Mouse (Mus musculus): ENCODE results near the gene Ankrd9.

Ankrd9 gene

DNA sequence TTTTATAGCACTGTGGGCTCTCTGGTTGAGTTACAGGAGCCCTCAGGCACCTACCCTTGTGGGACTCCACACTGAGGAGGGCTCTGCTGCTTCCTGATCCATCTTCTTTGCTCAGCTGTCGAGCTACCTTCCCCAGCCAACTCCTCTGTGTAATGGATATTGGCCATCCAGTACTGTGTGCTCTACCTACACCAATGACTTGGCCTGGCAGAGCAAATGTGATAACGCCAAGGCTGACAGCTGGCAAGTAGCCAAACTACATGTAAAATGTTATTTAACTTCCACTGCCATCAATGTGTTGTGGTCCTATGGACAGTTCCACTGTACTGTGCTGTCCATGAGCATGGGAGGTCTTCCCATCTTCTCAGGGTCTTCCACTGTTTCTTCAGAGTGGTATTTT is 16.9 kb downstream of the Ankrd9 start:
- DNase-seq (ENCODE audit: low read depth, low spot score), result no peak

GRCm38 (mm10) chr12:110954351-110954991 is 24.4 kb downstream of the Ankrd9 start:
- DNase-seq (ENCODE audit: low read depth, low spot score), result no peak

GRCm38 (mm10) chr12:110953900-110954299 is 24.9 kb downstream of the Ankrd9 start:
- no peak for DNase-seq (ENCODE audit: low read depth, low spot score)

DNA sequence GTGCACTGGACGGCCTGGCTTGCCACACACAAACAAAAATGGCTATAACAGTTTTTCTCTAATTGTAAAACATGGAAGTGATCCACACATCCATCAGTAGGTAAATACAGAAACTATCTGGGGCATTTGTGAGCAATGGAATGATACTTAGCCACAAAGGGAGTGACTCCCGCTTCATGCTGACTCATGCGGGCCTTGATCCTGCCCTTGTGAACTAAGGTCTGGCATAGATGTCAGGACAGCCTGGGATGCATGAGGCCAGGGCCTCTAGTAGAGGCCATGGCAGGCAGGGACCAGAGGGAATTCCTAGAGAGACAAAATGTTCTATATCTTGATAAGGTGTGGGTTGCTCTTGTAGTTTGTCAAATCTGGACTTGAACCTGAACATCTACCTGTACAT is 25.4 kb downstream of the Ankrd9 start:
- DNase-seq (ENCODE audit: low read depth, low spot score), result no peak

- no peak for DNase-seq (ENCODE audit: low read depth, low spot score)
Measured at GRCm38 (mm10) chr12:110952628-110953385, 26.0 kb downstream of the Ankrd9 start.

DNA sequence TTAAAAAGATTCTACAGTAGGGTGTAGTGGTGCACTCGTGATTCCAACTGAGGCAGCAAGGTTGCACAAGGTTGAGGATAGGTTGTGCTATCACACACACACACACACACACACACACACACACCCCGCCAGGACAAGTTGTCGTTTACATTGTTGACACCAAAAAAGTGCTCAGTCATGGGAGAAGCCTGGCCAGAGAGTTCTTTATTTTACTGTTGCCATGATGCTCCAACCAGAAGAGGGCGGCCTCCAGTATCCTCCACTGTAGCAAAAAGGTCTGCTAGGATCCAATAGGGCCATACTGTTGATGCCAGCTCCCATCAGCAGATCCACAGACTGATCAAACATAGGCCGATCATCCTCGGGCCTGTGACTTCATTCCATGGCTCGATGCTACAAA is 27.6 kb downstream of the Ankrd9 start:
- DNase-seq (ENCODE audit: low read depth, low spot score), result no peak

- DNase-seq (ENCODE audit: low read depth, low spot score), result peak; percentile 87
Measured at GRCm38 (mm10) chr12:110950151-110950550, 28.7 kb downstream of the Ankrd9 start.

DNA sequence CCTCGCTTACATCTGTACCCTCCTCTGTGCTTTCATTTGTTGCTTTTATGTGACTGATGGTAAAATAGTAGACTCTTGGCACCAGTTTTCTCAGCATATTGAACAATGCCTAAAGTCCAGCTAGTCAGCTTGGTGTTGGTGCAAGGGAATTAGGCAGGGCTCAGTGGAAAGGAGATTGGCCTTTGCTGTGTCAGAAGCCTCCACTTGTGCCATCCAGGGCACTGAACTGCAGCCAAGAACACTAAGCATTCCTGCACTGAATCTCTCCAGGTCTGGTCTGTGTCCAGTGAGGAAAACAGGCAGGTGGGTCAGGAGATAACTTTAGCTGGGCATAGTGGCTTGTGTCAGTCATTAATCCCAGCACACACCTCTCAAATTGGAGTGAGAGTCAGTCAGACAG is 29.4 kb downstream of the Ankrd9 start:
- no peak for DNase-seq (ENCODE audit: low read depth, low spot score)

DNA sequence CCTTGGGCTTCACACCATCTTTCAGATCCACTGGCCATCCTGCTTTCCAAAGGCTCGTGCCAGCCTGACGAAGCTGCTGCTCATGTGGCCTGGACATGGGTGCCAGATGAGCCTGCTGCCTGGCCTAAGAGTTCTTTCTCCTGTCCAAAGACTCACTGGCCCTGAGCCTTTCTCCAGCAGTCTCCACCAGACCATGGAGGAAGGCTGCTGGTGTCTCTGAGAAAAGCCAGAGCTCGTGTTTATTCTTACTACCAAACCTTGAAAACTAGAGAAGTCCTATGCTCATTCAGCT is 30.0 kb downstream of the Ankrd9 start:
- DNase-seq (ENCODE audit: low read depth, low spot score), result no peak

GRCm38 (mm10) chr12:110948082-110948909 is 30.5 kb downstream of the Ankrd9 start:
- DNase-seq (ENCODE audit: low read depth, low spot score), result no peak

DNA sequence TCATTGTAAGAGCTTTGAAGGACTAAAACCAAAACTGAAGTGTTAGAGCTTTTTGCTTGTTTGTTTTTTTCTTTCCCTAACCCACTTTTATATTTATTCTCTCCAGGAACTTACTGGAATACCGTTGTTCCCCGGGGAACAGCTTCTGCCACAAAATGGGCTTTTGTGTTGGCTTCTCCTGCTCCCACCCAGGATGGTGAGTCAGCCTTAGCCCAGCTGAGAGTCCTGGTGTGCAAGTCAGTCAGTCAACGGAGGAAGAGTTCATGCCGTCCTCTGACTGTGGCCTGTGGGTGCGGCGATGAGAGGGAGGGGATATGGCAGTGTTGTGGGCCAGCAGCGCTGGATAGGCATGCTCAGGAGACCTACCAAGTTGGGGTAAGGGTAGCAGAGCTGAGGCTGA is 32.6 kb downstream of the Ankrd9 start:
- DNase-seq (ENCODE audit: low read depth, low spot score), result no peak

GRCm38 (mm10) chr12:110940869-110941268 is 38.0 kb downstream of the Ankrd9 start:
- DNase-seq (ENCODE audit: low read depth, low spot score), result no peak

DNA sequence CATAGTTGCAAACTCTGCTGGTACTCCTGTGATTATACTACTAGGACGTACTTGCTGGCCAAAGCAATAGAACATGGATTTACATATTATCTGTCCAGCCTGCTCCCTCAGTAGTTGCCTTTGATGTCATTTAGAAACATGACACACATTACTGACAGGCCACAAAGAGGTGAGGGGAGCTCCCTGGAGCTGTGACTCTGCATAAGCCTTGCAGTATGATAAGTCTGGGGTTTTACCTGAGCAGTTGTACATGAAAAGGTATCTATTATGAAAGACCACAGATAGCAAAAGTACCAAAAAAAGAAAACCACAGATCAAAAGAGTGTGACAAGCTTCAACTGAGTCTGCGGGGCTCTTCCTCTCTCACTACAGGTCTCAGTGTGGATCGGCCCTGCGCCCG is 39.5 kb downstream of the Ankrd9 start:
- peak; percentile 83 for DNase-seq (ENCODE audit: low read depth, low spot score)

DNA sequence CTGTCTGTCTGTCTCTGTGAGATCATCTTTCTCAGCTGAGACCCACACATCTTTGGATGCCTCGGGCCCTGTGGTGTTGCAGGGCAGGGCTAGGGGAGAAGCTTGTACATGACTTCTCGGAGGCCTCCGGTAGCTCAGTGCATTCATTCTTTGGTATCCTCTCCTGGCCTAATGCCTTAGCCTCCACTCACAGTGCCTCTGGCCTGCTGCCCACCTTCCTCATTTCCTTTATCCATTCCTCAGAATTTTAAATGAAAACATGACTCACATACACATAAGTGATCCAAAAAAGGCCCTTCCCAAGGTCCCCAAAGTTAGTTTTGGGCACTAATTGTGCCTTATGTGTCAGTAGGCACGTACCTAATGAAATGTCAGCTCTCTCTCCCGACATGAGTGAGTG is 41.3 kb downstream of the Ankrd9 start:
- DNase-seq (ENCODE audit: low read depth, low spot score), result no peak

DNA sequence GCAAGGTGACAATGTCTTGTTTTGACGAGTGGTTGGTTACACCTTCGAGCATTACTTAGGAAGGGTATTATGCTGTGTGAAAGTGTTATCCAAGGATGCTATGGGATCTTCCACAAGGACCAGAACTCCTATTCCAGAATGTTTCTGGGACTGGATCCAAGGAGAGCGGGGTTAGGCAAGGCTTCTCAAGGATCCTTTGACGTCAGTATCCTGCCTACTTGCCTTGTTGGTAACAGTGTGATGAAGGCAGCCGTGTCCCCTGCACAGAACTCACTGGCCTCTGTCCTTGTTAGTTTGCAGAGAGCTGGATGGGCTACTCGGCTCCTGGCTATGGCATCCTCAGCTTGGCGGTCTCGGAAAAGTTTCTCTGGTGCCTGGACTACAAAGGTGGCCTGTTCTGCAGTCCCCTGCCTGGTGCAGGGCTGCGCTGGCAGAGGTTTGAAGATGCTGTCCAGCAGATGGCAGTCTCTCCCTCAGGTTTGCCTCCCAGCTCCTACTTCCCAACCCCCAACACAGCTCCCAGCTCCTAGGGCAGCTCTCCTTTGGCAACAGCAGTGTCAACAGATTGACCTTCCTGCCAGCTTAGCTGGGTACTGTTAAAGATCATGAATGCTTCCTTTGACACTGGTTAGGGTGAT is 42.7 kb downstream of the Ankrd9 start:
- DNase-seq (ENCODE audit: low read depth, low spot score), result peak; percentile 74

- no peak for DNase-seq (ENCODE audit: low read depth, low spot score)
Measured at GRCm38 (mm10) chr12:110932820-110933219, 46.0 kb downstream of the Ankrd9 start.

Measured in A20 (cell line).